Mouse (Mus musculus) retina, adult 2 months (tissue): Measurements from ENCODE around the gene Adamtsl1.

Source experiments
- DNase-seq: peaks from one replicate; pipeline ENCODE4 v3.0.0-alpha.2; 2012; ENCODE audit warnings: low read depth, low spot score

Gene Adamtsl1

DNA sequence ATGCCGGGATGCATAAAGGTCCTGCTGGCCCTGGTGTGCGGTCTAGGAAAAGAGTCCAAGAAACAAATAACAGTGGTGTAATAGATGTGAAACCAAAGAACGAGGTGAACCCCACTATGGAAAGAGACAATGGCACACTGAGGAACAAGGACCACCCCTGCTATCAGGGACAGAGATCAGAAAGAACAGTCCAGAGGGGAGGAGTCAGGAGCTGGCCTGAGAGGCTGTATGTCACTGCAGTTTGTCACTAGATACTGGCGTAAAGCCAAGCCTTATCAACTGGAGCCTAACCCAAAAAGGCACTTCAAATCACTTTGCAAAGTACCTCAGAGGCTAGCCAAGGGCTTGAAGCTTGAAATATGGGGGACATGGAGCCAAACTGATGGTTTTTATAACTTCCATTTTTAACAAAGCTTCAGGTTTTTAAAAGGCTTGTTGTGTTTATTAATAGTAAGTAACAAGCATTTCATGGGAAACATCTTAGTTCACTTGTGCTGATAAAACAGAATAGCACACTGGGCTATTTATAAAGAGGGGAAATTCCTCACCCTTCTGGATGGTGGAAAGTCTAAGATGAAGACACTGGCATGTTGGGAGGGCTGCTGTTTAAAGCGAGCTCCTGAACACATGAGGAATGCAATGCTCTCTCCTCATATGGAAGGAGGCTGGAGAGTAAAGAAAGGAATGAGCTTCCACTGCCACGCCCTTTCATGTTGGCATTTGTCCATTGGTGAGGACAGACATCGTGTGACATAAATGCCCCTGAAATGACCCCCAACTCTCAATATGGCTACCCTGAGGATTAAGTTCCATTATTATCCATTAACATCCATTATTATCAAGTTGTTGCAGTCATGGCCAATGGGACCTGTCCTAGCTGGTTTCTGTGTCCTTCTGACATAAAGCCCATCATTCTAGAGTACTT, 797.1 kb downstream of the Adamtsl1 start:
- no peak for DNase-seq

DNA sequence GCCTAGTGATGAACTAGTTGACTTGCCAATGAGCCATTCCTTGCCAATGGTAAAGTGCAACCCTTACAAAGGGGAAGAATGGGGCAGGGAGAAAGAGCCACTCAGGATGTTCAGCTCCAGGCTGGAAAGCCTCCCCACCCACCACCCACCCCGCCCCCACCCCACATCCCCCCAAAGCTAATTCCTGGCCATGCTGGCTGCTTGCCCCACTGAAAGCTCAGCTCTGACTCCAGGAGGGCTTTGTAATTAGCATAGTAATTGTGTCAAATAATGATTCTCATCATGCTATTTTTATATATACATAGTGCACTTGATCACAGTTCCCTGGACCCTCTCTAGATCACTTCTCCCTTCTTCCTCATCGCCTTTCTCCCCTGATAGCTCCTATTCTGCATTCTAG, 798.4 kb downstream of the Adamtsl1 start:
- DNase-seq: no peak

DNA sequence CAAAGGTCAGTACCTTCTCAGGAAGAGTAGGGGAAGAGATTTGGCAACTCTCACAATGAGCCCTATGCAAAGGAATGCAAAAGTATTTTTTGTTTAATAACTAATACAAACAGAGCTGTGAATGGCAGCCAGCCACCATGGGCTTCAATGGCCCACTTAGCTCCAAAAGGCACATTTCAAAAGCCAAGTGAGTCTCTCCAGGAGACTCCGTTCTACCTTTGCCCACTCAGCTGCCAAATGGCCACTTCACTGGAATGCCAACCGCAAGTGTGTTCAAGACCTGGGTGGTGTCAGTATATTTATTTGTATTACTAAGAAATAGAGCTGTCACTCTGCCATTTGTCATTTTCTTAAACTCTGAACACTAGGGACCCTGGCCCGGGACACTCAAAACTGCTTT, 800.5 kb downstream of the Adamtsl1 start:
- no peak for DNase-seq

DNA sequence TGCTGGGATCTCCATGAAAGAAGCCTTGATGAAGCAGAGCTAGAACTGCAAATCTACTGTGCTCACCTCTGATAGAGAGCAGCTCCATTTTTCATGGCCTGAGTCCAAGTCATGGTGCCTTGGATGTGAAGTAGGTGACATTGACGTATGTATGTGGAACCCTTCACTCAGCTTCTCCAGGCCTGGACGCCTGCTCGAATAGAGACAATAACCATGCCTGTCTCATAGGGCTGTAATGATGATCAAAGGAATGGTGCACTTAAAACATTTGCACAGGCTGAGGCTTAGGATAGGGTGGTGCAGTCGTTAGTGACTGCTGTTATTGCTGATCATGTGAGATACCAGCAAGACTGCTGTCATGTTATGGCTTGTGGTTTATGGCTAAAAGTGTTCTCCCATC, 801.1 kb downstream of the Adamtsl1 start:
- DNase-seq: no peak

DNA sequence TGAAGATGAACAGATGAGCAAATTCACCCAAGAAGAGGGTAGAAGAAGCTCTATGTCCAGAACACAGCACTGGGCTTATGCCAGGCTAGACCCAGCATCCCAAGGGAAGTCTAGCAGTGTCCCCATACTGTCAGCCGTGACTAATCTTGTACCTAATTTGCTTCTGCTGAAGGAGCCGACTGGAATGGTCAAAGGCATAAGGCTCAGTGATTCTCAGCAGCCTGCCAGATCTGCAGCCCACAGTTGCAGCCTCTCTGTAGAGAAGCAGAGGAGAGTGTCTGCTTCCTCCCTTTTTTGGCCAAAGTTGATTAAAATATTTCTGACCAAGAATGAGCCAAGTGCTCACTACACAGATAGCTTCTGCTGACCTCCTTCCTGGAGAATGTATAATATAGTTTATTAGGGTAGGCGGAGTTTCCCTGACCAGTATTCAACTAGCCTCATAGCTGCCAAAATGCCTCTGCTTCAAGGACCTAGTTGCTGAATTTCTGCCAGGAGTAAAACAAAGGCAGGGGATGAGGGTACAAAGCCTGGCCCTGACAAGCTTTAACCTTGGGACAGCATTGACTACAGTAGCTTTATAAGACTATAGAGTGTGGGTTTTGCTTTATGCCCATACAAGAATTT, 804.1 kb downstream of the Adamtsl1 start:
- no peak for DNase-seq

DNA sequence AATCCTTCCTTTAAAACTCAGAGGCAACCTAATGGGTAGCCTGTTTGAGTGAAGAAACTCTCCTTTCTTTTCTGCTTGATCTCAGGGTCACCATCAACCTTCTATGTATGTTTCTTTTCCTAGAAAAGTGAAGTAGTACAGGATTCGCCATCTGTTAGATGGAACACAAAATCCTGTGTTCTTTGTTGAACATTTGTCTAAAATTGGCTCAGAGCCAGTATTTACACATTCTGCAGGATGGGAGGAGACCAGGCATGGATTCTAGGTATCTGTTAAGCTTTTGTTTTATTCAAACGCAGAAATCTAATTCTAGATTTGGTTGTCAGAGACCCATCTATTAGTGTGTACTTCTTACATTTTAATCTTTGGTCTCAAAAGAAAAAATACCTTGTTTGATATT, 811.4 kb downstream of the Adamtsl1 start:
- no peak for DNase-seq

DNA sequence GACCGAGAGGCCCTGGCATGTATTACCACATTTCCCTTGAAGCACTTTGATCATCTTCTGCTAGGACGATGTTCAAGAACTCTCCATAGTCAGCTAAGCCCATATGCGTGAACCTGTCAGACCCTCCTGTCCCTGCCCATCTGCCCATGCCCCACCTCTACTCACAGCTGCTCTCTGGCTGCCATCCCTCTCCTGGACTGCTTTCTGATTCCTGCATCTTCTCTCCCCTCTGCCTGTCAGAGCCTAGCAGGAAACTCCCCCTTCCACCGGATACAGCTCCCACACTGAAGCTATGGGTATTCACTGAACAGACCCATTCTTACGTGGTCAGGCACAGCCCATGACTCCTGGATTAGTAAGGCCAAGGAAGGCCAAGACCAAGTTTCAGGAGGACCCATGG, 812.0 kb downstream of the Adamtsl1 start:
- DNase-seq: no peak

DNA sequence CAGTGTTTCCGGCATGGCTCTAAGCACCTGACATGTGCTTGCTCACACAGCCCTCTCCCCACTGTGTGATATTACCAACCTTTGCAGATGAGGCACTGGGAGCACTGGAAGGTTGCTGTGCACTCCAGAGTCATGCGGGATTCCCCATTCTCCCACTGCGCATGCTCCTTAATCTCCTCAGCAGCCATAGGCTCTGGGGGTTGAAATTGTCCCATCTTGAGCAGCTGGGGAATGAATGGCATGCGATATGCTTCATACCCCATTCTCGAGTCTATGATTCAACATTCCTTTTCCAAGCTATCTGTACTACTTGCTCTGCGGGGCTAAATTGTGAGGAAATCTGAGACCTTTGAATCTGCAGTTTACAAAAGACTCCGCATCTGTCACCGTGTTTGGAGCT, 812.7 kb downstream of the Adamtsl1 start:
- no peak for DNase-seq

DNA sequence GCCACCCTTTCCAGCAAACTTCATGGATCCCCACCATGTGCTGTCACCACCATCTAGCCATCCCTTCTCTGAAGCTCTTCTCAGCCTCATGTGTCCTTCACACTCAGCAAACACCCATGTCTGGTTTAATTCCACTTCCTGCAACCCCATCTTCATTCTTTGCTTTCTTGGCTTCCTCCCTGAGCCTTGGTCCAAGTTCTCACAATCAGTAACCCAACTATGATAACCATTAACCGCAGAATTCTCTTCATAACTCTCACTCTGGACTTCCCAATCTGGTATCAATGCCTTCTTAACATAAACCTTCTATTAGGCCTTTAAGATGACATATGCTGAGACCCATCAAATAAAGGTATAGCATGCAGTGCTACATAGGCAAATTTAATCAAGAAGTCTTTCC, 815.5 kb downstream of the Adamtsl1 start:
- no peak for DNase-seq

DNA sequence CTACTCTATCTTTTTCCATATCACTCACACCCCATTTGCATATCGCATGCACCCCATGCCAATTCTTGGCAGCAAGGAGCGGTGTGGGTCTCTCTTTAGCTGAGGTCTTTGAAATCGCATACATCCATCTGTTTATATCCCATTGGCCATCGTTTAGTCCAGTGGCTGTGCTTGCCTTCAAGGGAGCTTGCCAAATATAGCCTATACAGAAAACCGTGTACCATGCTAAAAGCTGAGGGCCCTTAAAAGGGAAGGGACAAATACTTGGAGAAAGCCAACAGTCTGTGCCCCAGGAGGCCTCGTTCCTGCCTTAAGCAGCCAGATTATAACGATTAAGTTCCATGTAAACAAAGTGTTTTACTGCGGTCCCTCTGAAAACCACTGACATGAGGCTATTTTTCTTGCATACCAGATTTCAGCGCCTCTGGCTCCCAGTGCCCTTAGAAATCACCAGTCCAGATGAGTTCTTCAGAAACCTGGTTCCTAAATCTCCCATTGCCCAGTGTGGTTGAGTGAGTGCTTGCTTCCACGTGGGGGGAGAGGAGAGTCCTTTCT, 822.0 kb downstream of the Adamtsl1 start:
- no peak for DNase-seq

DNA sequence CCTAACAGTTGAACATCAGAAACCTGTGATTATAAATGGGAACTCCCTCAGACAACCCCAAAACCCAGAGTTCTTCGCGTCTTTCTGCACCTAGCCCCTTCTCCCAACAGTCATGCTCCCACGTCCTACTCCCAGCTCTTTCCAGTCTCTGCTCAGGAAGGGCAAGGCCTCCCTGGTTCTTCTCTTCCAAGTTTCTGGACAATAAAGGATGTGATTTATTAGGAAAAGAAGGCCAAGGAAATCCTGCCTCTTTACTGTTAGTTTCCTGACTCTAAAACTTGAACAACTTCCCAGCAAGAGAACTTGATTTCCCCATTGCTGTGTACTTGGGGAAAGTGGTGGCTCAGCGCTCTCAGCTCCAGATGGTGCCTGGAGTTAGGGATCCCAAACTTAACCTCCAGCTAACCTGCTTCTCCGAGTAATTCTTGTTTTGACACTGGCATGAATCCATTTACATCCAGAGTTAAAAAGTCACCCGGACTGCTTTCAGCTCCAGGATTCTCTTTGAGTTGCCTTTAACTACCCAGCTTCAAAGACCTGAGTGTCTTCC, 823.3 kb downstream of the Adamtsl1 start:
- no peak for DNase-seq

DNA sequence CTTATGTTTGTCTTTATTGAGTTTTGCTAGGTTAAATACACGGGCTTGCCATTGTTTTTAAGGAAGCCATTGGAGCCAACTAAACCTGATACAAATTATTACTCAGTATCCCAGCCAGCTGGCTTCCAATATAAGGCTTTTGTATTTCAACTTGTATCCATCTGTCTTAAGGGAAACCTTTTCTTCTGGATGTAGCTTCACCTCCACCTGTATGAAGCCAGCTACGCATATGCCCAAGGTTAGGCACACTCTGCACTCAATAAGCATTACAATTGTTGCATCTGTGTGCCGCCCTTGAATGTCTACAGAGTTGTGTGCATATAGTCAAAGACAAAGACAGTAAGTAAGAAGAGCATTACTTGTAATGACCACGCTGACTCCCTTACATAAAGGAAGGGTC, 835.4 kb downstream of the Adamtsl1 start:
- DNase-seq: no peak

DNA sequence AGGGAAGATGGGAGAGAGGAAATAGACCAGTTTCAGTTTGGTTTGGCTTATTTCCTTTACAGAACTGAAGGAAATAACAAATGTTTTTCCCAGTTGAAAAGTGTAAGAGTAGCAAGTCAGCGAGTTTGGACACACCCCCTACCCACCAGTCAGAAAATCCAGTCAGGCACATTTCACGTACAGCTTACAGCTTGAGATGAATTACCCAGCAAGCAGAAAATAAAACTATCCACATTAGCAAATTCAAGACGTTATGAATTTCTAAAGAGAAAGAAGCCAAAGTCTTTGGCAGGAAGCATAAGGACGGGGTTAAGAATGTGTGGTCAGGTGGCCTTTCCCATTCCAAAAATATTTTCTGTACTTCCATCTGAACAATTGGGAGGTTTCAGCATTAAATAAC, 838.1 kb downstream of the Adamtsl1 start:
- DNase-seq: no peak

DNA sequence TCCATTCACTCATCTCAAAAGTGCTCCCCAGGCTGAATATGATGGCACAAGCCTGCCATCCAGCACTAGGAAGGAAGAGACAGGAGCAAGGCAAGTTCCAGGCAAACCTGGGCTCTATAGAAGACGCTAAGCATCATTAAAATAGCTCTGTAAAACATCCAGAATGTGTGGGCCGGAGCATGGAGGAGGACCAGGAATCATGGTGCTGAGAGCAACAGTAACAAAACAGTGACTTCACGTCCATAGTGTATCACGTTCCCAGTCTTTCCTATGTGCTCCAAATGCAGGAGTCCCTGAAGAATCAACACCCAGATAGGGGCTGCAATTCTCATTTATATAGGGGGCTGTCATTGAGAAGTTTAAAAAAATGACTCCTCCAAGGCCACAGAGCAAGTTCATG, 839.6 kb downstream of the Adamtsl1 start:
- DNase-seq: no peak

DNA sequence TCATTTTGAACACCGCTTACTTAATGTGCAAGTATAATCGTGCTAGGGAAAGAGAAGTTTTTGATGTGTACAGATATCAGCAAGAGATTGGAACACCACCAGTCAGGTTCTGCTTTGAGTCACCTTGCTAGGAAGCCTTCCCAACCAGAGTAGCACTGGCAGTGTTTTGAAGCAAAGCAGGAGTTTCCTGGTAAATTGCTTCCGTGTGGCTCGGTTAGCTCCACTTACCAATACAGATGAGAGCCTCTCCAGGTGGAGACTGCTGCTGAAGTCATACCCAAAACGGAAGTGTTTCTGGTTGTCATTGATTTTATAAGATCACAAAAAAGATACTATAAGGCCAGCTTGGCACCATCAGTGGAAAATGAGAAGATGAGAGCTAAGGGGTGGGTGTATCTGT, 845.4 kb downstream of the Adamtsl1 start:
- no peak for DNase-seq

DNA sequence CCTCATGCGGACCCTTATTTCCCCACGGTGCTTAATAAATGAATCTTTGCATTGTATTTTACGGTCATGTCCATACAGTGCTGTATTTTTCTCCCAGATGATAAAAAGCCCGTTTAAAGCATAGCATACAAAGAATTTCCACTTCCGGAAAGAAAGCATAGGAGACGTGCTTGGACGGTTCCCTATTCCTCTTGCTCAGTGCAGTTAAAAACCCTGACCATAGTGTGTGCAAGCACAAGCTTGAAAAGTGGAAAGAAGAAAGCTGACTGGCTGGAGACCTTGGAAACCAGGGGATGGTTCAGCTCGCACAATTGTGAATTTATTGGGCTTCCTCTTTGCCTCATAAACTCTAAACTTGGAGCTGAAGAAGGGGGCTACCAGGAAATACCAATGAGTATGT, 855.1 kb downstream of the Adamtsl1 start:
- DNase-seq: no peak

DNA sequence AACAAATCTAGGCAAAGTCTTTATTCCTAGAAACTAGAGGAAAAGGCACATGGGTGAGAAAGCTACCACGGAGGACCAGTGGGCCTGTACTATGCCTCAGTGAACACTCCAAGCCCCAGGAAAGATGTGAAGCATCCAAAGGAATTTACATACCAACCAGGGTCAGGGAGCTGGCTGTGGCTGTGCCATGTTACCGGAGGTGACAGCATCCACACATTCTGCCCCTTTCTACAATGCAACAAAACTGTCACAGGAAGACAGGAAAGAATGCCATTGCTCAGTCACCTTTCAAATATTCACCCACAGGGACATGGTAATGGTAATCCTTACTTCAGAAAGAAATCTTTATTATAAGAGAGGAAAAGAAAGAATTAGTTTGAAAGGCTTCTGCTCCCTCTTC, 859.2 kb downstream of the Adamtsl1 start:
- no peak for DNase-seq

DNA sequence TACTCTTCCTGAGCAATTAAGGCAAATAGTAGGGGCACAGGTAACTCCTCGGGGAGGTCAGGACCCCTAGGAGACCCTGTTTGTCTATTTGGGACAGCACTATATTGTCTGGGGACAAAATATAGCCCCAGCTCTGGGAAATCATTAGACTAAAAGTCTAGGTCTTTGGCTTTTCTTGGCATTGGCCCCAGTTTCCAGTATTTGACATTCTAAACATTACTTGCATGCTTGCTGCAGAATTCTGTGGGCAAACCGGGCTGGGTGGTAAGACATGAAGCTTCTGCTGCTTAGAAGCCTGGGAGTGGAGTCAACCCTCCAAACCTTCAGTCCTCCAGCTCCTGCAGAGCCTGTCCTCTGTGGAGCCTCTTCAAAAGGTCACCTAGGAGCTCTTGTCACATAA, 869.2 kb downstream of the Adamtsl1 start:
- DNase-seq: no peak

DNA sequence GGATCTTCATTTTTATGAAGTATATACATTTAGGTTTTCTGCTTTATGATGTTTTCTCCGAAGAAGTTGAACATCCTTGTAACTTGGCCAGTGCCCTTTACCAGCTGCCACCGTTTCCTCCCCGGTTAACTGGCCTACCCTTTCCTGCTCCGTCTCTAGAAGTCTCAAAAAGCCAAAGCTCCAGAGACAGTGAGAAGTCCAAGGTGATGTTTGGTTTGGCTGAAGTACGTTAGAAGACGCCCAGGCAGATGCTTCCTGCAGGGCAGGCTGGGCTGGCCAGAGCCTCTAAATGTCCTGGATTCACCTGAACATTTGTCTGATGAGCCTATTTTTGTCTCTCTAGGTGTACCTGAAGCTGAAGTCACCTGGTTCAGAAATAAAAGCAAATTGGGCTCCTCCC, 871.1 kb downstream of the Adamtsl1 start:
- no peak for DNase-seq

DNA sequence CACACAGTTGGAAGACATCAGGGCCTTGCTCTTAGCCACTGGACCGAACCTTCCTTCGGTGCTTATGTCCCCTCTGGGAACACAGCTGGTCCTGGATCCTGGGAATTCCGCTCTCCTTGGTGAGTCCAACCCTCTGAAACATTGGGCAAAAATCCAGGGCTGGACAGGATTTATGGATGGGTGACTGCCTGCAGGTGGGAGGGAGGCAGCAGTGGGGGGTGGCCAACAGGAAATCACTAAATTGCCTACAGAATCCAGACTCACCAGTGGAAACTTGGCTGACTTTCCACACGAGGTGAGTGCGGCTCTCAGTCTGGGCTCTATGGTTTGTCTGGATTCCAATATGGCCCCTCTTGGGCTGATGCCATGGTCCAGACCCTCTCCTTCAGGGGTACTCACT, 874.5 kb downstream of the Adamtsl1 start:
- DNase-seq: no peak

DNA sequence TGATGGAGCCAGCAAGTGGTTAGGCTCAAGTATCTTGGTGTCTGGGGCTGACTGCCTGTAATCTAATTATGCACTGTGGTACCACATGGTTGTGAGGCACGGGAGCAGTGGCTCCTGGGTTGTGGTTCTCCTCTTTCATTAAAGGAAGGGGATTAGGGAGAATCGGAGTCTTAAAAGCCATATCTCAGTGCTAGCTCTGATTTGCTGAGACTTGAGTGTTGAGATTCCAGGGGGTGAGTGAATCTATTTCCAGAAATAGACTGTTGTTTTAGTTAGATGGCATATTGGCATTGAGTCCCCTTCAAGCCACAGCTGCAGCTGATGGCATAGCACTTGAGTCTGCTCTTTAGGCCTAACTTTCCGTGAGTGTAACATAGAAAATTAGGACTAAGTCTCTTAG, 877.2 kb downstream of the Adamtsl1 start:
- no peak for DNase-seq

DNA sequence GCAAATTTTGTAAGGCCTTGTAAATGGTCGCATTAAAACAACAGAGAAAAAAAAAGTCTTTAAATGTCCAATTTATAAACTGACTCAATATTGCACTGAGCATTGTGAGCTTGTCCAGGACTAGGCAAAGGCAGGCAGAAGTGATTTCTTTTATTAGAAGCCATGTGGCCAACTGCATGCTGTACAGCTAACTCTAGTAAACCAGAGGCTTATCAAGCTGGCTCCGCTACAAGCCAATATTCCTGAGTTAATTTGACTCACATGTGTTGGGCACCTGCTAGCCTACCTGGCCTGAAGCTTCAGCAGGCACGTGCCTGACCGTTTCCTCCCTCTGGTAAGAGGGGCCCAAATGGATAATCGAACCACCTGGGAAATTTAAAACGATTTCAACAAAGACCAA, 881.7 kb downstream of the Adamtsl1 start:
- no peak for DNase-seq
